Mouse (Mus musculus): ENCODE measurements at regions not wholly inside any gene's neighbourhood (a gene's known extent, or its start where the extent isn't known, plus 50 kb on each side); places are given as distances from the start of the nearest gene placed in this dataset.
"Not testable (repeated sequence)": the region's sequence is repeated elsewhere in the genome, so short reads cannot be mapped to it uniquely, and the experiment has no call there.

DNA sequence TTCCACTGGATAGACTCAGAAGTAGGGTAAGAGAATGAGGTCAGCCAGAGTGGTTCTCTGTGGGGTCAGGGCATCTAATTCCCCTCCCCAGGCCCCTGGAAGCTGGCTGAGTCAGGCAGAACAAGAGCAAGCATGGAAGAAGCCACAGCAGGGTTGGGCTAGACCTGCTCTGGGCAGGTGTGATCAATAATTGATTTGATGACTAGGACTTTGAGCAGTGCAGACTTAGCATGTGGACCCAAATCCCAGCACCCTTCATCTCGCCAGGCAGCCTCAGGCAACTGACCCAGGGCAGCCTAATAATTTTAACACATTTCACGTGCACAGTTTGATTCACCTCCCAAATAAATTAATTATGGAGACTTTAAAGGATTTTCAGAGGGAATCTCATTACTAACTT lies 67.2 kb downstream of the Qdpr start:
- DNase-seq (ENCODE audit: low spot score) = no peak

DNA sequence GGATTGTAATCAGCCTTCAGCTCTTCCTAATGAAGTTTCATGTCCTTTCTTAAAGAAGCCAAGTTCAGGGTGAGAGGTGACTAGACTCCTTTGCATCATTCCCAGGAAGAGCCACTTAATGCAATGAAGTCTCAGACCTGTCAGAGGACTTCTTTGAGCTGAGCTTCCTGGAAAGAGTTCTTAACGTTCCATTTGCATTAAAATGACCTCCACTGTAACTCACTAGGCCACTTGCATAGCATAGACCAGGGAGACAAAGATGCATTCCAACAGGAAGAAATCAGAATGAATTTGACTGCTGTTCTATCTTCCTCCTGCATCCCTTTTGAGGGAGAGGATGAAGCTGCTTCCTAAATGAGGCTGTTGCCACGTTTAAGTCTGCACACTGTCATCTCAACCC lies 71.5 kb downstream of the Qdpr start:
- DNase-seq (ENCODE audit: low spot score) = no peak

DNA sequence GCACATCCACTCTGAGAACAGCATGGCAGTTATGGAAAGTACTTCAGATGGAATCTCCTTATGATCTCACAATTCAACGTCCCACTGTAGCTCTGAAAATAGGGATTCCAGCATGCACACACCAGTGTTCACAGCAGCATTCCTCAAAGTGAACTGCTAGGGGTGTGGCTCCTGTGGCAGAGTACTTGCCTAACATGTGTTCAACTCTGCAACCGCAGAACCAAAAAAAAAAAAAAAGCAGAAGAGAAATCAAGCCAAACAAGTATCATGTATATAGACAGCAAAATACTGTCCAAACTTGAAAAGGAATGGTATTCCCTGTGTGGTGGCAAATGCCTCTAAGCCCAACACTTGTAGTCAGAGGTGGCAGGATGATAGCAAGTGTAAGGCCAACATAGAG lies 77.0 kb downstream of the Qdpr start:
- no peak for DNase-seq (ENCODE audit: low spot score)

DNA sequence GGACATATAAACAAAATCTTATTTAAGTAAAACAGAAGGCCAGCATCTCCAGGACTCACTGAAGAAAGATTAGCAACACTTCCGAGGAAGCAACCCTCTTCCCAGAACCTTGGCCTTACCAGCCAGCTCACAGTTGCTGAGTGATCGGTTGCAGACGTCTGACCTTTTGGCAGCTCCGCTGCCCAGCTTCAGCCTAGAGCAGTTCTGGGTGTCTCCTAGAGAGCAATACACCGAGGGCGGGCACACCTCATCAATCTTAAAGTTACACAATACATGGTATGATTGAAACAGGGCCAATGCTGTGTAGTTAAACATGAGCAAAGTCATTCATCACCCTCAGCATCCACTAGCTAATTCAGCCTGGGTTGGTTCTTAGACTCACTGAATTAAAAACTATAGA lies 81.6 kb downstream of the Qdpr start:
- no peak for DNase-seq (ENCODE audit: low spot score)

DNA sequence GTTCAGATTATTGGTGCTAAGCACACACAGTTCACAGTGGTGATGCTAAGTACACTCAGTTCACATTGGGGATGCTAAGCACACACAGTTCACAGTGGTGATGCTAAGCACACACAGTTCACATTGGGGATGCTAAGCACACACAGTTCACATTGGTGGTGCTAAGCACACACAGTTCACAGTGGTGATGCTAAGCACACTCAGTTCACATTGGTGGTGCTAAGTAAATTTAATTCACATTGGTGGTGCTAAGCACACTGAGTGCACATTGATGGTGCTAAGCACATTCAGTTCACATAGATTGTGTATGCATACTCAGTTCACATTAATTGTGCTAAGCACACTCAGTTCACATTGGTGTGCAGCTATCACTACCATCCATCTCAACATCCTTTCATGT lies 89.8 kb downstream of the Qdpr start:
- DNase-seq (ENCODE audit: low spot score) = no peak

DNA sequence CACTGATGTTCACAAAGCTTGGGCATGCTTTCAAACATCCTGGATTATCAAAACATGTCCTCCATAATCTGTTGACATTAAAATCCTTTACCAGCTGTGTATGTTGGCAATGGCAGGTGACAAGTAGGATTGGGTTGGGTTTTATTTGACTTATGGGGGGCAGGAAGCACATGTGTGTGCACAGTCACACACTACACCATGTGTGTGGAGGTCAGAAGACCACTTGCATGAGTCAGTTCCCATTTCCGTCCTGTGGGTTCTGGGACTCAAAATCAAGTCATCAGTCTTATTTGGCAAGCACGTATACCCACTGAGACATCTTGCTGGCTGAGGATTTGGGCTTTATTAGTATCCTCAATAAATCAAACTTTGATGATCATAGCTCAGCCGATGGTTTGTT lies 109.6 kb downstream of the Qdpr start:
- DNase-seq (ENCODE audit: low spot score) = no peak

DNA sequence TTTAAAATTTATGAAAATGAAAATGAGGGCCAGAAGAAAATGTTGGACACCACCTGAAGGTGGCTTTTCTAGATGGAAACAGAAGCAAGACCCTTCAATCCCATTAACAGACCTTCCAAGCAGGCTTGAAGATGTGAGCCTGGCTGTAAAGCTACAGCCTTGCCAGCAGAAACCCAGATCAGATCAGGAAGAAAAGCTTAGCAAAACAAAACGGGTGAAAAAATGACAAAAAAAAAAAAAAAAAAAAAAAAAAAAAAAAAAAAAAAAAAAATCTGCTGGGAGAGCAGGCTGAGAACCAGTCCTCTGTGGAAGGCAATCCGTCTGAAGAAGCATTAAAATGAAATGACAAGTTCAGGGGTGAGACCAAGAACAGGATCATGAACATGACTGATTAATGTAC lies 113.2 kb downstream of the Qdpr start:
- DNase-seq (ENCODE audit: low spot score) = no peak

DNA sequence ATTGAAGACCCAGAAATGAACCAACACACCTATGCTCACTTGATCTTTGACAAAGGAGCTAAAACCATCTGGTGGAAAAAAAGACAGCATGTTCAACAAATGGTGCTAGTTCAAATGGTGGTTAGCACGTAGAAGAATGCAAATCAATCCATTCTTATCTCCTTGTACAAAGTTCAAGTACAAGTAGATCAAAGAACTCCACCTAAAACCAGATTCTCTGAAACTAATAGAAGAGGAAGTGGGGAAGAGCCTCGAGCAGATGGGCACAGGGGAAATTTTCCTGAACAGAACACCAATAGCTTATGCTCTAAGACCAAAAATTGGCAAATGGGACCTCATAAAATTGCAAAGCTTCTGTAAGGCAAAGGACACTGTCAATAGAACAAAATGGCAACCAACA lies 125.6 kb downstream of the Qdpr start:
- not testable (repeated sequence) for DNase-seq (ENCODE audit: low spot score)

DNA sequence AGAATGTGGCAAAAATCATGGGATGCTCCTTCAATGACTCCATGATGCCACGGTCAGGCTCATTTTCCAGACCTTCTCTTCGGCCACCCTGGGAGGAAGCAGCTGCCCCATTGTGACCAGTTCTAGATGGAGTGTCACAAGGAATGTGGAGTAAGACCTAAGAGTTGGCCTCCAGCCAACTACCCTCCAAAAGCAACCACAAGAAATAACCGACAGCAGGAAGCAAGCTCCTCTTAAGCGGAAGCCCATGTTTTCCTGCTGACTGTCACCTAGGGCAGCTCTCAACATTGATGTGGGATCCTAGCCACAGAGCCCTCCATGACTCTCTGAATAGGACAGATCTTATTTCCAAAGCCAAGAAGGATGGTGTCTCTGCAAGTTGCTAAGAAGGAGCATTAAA lies 126.5 kb downstream of the Qdpr start:
- DNase-seq (ENCODE audit: low spot score) = no peak

DNA sequence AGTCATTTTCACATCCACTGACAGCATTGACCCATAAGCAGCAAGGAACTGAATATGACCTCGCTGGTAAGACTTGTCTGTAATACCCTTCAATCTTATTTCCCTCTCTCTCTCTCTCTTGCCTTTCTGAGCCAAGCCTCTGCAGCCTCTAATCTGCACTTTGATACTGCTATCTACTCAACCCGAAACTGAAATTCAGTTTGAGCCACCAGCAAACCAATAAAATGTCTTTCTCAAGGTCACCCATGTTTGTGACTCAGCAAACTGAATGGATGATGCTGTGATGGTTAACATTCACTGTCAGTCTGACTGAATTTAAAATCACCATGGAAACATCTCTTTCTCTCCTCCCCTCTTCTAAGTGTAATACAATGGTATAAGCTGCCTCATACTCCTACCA lies 132.0 kb downstream of the Qdpr start:
- DNase-seq (ENCODE audit: low spot score) = no peak

DNA sequence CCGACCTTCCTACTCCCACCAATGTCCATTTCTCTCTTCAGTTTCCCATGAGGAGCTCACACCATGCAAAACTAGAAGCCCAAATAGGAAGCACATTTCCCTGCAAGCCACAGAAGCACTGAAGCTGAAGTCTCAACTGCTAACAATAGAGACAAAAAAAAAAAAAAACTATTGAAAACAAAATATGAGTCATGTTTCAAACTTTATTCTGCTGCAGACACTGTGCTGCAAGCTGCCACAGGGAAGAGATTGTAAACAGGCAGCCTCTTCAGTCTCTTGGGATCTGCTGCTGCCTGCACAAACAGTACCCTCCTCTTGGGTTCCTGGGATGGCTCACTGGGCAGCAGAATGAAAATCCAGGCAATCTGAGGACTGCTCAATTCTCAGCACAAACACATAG lies 148.9 kb downstream of the Qdpr start:
- no peak for DNase-seq (ENCODE audit: low spot score)

DNA sequence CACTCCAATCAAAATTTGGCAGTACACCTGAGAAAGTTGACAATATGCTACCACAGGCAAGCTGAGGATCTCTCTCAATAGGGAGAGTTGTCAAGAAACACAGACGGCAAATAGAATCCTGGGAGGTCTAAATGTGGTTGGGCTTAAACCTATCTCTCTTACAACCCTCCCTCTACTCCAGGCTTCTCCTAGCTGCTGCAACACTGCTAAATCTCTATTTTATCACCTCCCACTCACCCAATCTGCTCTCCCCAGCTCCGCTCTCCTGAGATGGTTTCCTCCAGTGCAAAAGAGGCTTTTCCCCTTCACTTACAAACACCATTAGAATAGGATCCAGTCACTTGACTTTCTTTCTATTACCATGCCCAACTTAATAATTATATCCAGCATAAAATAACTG lies 151.2 kb downstream of the Qdpr start:
- DNase-seq (ENCODE audit: low spot score) = peak; percentile 65

DNA sequence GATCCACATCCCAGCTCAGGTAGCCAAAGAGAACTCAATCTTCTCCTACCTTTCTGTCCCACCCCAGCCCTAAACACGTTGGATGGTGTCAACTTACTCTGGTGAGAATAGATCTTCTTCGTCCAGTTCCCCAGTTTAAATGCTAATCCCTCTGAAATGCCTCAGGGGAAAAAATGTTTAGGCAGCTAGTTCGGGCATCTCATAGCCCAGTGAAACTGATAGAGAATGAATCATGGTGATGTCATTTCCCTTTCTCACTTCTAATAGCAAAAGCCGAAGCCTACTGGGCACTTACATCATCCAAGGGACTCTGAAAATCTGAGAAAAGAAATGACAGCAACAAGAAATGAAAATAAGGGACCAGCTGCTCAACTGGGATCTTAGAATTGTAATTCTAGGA lies 154.9 kb downstream of the Qdpr start:
- DNase-seq (ENCODE audit: low spot score) = no peak

DNA sequence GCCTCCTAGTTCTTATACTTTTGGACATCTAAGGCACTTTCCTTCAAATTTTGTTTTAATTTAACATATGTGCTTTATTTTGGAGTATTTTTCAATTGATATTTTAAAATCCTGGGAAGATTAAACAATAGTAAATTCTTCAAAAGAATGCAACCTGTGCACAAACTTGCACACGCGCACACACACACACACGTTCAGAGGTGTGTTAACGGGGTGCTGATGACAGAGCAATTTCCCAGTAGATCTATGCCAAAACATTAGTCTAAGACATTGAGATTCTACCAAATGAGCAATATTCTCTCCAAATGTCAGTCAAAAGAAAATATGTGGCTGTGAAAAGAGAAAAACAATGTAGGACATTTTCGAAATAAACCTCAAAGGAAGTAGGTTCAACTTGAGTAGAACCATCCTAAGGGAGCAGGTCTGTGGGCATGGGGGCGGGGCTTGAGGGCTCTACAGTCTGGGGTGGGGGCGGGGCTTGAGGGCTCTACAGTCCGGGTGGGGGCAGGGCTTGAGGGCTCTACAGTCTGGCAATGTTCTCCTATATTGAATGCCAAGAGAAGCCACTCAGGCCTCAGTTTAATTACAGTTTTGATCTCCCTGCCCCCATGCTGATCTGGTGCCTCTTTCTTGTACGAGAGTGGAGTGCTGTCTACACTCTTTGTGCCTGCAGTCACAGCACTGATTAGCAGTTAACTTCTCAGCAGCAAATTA lies 157.0 kb downstream of the Qdpr start:
- no peak for DNase-seq (ENCODE audit: low spot score)

DNA sequence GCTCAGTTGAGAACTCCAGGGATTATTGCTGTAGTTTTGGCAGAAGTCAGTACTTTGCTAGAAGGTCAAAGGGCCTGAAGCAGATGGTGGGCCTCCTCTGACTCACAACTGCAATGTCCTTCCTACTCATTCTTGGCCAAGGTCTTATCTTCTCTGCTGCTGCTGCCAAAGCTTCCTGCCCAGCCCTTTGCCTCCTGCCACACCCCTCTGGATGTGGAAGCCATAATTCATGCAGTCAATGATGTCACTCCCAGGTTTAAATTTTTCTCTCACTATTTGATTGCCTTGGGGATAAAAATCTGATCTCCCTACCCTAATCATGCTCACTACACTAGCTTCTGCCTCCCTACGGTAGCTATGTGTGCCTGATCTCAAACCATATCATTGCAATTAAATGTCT lies 157.7 kb downstream of the Qdpr start:
- no peak for DNase-seq (ENCODE audit: low spot score)

DNA sequence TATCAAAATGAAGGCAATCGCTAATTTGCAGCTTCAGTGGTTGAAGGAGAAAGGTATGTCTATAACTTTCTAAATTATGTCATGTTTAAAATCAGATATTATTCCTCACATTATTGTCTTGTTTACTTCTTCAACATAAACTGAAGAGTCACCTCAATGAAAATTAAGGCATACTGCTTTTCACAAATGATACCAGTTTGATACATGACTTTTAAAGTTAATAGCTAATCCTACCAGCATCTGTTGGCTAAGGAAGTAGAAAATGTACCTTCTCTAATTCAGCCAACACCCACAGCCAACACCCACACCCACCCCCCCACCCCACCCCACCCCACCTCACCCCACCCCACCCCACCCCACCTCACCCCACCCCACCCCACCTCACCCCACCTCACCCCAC lies 158.3 kb downstream of the Qdpr start:
- no peak for DNase-seq (ENCODE audit: low spot score)

DNA sequence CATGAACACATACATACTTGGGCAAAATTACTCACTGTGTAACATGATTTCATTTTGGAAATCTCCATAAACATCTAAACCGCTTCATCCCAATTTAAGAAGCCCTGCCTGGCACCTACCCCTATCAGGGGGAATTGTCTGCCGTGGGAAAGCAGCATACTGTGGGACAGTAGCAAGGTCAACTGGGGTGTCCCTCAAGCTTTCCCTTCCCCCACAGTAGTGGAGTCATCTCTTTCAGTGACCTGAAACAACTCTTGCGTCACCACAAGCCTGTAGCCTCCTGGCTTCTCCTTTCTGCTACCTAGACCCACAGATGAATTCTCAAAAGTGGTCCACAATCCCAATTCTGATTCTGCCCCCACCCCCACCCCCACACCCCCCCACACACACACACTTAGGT lies 158.8 kb downstream of the Qdpr start:
- no peak for DNase-seq (ENCODE audit: low spot score)

DNA sequence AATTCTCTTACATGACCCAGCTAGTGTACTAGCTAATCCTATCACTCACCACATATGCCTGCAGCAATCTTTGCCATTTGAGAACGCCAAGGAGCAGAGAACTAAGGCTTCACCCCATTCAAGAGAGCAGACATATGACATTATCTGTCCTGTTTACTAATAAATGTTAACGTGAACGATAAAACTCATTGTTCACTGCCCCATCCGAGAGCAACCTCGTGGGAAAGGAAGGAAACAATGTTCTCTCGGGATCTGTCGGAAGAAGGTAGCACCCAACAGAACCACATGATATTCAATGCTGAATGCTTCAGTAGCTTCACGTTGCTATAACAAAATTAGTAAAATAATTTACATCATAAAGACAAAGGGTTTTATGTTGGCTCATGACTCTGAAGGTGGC lies 163.6 kb downstream of the Qdpr start:
- DNase-seq (ENCODE audit: low spot score) = no peak

DNA sequence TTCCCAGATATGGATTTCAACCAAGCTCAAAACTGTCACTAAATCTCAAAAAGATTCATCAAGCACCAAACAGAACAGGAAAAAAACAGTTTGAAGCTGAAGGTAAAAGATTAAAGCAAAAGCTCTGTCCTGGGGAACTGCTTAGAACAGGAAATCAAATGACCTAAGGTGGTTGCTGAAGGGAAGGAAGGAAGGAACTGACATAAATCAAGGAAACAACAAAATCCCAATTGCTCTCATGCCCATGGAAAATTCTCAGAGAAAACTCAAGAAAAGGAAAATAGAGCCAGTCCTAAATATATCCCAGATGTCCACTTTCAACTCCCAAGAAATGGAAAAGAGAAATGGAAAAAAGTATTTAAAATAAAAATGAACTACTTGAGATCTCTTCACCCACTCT lies 165.4 kb downstream of the Qdpr start:
- no peak for DNase-seq (ENCODE audit: low spot score)

DNA sequence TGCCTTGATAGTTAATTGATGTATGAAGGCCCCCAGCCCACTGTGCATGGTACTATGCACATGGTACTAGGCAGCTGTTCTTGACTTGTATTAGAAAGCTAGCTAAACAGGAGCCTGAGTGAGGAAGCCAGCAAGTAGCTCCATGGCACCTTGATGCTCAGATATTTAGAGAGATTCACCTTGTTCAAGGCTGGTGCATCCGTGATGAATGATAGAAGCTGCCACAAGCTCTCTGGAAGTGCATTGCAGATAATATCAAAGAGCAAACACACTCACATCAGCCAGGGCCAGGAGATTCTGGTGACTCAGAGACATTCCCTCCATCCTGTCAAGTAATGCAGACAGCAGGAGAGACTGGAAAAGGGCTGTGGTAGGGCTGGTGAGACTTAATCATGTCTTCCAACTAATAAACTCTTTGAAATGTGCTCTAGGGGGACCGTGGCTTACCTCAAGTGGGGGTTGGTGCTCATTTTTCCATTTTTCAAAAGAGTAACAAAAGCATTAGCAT lies 166.1 kb downstream of the Qdpr start:
- no peak for DNase-seq (ENCODE audit: low spot score)

DNA sequence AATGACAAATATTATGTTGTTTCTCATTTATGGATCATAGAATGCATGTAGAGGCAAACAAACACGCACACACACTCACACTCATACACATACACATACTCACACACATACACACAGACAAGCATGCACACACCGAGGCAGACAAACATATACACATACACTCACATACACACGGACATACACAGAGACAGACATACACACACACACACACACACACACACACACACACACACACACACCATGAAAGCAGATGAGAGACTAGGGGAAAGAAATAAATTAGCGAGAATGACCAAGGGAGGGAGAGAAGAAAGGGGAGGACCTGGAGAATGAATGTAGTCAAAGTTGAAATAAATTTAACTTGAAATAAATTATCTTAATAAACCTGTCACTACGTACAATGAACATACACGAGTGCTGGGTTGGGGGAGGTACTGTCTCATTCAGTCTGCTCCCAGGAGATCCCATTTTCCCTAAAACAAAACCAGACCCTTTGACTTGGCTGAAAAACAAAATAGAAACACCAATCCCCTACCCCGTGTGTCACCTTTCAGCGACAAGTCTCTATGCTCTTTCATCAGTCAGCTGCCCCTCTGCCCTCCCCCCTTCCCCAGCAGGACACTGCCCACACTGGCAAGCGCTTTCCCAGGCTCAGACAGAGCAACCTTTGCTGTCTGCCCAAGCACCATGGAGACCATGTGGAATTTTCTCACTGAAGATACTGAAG lies 167.7 kb downstream of the Qdpr start:
- DNase-seq (ENCODE audit: low spot score) = no peak

DNA sequence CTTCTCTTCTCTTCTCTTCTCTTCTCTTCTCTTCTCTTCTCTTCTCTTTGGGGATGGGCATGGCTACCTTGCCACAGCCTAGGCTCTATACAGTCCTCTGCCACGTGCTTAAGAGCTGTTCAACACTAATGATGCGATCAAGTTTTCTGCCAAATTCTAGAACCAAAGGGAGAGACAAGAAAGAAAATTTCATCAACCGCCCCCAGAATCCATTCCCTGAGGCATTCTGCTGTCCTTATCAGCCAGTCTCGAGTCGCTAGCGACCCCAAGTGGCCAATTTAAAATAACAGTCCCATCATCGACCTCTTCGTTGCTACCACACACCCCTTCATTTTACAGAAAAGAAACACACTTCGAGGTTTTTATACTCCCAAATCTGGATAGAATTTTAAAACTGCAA lies 171.5 kb downstream of the Qdpr start:
- DNase-seq (ENCODE audit: low spot score) = peak; percentile 59

DNA sequence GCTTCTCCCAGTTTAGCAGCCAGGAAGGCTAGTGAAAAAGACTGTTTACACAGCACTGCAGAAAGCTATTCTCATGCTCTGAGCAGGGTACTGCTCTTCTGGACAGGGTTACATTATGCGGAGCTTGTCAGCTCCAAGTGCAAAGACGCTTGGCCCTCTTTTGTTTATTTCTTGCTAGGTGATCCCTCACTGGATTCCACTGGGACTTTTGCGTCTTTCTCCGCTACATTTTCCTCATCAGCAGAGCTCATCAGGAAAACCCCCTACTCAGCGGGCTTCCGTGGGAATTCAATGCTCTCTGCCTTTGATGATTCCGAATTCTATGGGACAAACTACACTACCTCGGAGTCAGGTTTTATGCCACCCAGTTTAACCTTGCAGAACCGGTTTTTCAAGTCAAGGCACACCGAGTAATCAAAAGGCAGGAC lies 172.0 kb downstream of the Qdpr start:
- DNase-seq (ENCODE audit: low spot score) = no peak

DNA sequence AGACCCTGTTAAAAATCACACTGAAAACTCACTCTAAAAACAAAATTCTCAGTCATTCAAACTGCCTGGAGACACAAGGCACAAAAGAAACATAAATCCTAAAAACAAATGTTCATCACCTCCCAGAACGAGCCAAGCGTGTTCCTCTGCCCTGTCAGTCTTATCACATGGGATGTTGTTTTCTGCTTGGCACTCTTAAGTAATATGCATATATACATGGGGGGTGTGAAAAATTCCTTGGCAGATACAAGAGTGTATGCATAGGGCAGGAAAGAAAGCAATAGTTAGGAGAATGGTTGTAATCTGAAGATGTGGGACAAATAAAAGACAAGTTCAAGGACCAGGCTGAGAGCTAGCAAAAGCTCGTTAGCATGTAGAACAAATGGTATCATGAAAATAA lies 179.4 kb downstream of the Qdpr start:
- DNase-seq (ENCODE audit: low spot score) = no peak

Data from left cerebral cortex, adult 11 months (tissue).